Mouse (Mus musculus): ENCODE measurements at regions not wholly inside any gene's neighbourhood (a gene's known extent, or its start where the extent isn't known, plus 50 kb on each side); places are given as distances from the start of the nearest gene placed in this dataset.

DNA sequence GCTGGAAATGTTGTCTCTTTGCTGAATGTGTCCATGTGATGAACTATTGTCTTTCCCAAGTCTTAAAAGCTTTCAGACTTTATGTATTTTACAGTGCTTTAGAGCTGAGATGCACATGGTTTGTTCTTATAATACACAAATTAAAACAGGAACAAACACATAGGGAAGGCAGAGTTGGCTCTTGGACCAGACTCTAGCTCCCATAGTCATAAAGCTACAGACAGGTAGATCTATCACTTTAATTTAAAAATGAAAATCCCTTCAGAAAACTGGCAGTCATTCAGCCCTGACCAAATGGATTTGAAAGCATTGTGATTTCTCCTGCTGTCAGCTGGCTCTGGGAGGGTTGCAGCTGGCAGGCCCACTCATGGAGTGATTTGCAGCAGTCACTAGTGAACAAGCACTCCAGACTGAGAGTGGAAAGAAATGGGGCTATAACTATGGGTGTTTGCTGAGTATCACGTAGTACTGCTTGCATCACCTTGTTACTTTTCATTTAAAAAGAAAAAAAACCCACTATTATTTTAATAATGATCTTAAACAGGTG, 161.8 kb downstream of the Pik3r1 start:
- ATAC-seq (ENCODE audit: extremely low read depth, insufficient number of reproducible peaks, low FRiP score, poor library complexity, severe bottlenecking) (no peak), DNase-seq (ENCODE audit: low spot score) (no peak)
- no peaks in the 10 kb centered on the region for H3K4me1 ChIP-seq (ENCODE audit: insufficient read depth, low read depth, low read length)
- TF ChIP-seq TAL1 (conservative IDR thresholded peaks at IDR 0.05; ENCODE audit: low read depth, low read length) (no peak), POLR2AphosphoS5 (IDR thresholded peaks at IDR 0.05; ENCODE audit: insufficient replicate concordance, low read depth, low read length) (no peak), GATA1 (IDR thresholded peaks at IDR 0.05; ENCODE audit: borderline replicate concordance, low read length) (no peak), GATA2 (IDR thresholded peaks at IDR 0.05; ENCODE audit: borderline replicate concordance, low read depth, low read length) (no peak), CTCF (IDR thresholded peaks at IDR 0.05; ENCODE audit: low read depth, low read length) (no peak)
- H3K27me3 ChIP-seq (ENCODE audit: insufficient read depth, low read length) = peaks cover 4% of the 10 kb centered on the region; the same call in 1 of the 2 replicates
- no peaks in the 10 kb centered on the region for H3K9me3 ChIP-seq (replicated peaks)
- H3K4me3 ChIP-seq (ENCODE audit: low read depth, low read length) = no peak overlapping the region
- no peaks in the 10 kb centered on the region for H3K36me3 ChIP-seq (replicated peaks)

DNA sequence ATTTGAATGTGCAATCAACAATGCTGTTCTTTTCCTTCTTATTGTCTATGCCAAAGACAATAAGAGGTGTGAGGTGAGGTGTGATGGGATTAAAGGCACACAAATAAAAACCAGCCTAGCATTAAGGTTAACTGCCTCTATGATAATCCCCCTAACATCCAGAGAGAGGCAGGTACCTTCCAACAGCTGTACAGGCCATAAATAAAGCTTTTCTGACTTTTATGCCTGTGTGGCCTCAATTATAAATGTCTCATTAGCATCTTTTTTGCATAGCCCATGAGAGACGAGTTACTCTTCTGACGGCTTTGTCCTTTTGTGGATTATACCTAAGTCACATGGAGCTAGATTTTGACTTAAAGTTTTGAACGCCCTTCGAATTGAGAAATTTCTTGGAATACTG, 162.3 kb downstream of the Pik3r1 start:
- H3K27me3 ChIP-seq (ENCODE audit: insufficient read depth, low read length) = peaks cover 6% of the 10 kb centered on the region; the same call in 1 of the 2 replicates
- H3K4me3 ChIP-seq (ENCODE audit: low read depth, low read length) = no peak overlapping the region
- DNase-seq (ENCODE audit: low spot score) (no peak), ATAC-seq (ENCODE audit: extremely low read depth, insufficient number of reproducible peaks, low FRiP score, poor library complexity, severe bottlenecking) (no peak)
- no peak for TF ChIP-seq TAL1 (conservative IDR thresholded peaks at IDR 0.05; ENCODE audit: low read depth, low read length)
- TF ChIP-seq GATA1 (IDR thresholded peaks at IDR 0.05; ENCODE audit: borderline replicate concordance, low read length) = no peak
- TF ChIP-seq GATA2 (IDR thresholded peaks at IDR 0.05; ENCODE audit: borderline replicate concordance, low read depth, low read length) = no peak
- TF ChIP-seq POLR2AphosphoS5 (IDR thresholded peaks at IDR 0.05; ENCODE audit: insufficient replicate concordance, low read depth, low read length) = no peak
- no peak for TF ChIP-seq CTCF (IDR thresholded peaks at IDR 0.05; ENCODE audit: low read depth, low read length)
- no peaks in the 10 kb centered on the region for H3K36me3 ChIP-seq (replicated peaks)
- H3K9me3 ChIP-seq (replicated peaks) = no peaks in the 10 kb centered on the region
- no peaks in the 10 kb centered on the region for H3K4me1 ChIP-seq (ENCODE audit: insufficient read depth, low read depth, low read length)

DNA sequence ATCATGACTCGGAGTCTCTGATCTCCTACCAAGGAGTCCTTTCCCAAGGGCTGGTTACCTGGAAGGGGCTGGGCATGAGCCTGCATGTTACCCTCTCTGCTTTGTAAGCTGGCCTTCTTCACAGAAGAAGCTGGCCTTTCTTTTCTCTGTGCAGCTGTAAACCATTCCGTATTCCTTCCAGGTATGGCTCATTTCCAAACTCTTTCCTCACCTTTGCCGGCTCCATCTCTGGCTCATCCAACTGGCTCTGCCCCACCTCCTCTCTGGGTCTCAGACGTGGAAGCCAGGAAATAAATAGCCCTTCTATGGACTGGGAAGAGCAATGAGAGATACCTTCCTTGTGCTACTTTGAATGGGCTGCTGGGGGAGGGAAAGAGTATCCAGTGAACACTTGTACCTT, 163.0 kb downstream of the Pik3r1 start:
- ATAC-seq (ENCODE audit: extremely low read depth, insufficient number of reproducible peaks, low FRiP score, poor library complexity, severe bottlenecking) = no peak
- Histone ChIP-seq H3K36me3 (replicated peaks) (no peaks in the 10 kb centered on the region), H3K4me3 (ENCODE audit: low read depth, low read length) (no peak overlapping the region), H3K9me3 (replicated peaks) (no peaks in the 10 kb centered on the region), H3K27me3 (ENCODE audit: insufficient read depth, low read length) (peaks cover 6% of the 10 kb centered on the region), H3K4me1 (ENCODE audit: insufficient read depth, low read depth, low read length) (no peaks in the 10 kb centered on the region)
- TF ChIP-seq GATA1 (IDR thresholded peaks at IDR 0.05; ENCODE audit: borderline replicate concordance, low read length) (no peak), TAL1 (conservative IDR thresholded peaks at IDR 0.05; ENCODE audit: low read depth, low read length) (no peak), GATA2 (IDR thresholded peaks at IDR 0.05; ENCODE audit: borderline replicate concordance, low read depth, low read length) (no peak), POLR2AphosphoS5 (IDR thresholded peaks at IDR 0.05; ENCODE audit: insufficient replicate concordance, low read depth, low read length) (no peak), CTCF (IDR thresholded peaks at IDR 0.05; ENCODE audit: low read depth, low read length) (no peak)
- DNase-seq (ENCODE audit: low spot score) = no peak

DNA sequence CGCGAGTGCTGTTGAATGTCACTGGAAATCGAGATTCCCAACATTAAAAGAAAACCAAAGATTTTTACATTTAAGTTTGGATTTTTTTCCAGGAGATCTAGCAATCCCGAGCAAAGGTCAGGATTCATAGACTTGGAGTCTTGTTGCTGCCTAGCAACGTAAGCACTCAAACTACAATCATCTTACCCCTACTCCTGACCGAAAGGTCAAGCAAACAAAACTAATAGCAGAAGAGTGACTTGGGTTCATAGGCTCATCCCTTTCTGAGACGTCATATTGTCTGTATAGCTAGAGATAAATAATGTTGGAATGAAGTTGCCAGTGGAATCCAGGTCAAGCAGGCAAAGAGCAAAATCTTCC, 169.9 kb downstream of the Pik3r1 start:
- no peak for TF ChIP-seq GATA1 (IDR thresholded peaks at IDR 0.05; ENCODE audit: borderline replicate concordance, low read length)
- no peak for TF ChIP-seq CTCF (IDR thresholded peaks at IDR 0.05; ENCODE audit: low read depth, low read length)
- TF ChIP-seq POLR2AphosphoS5 (IDR thresholded peaks at IDR 0.05; ENCODE audit: insufficient replicate concordance, low read depth, low read length) = no peak
- TF ChIP-seq GATA2 (IDR thresholded peaks at IDR 0.05; ENCODE audit: borderline replicate concordance, low read depth, low read length) = no peak
- no peak for TF ChIP-seq TAL1 (conservative IDR thresholded peaks at IDR 0.05; ENCODE audit: low read depth, low read length)

DNA sequence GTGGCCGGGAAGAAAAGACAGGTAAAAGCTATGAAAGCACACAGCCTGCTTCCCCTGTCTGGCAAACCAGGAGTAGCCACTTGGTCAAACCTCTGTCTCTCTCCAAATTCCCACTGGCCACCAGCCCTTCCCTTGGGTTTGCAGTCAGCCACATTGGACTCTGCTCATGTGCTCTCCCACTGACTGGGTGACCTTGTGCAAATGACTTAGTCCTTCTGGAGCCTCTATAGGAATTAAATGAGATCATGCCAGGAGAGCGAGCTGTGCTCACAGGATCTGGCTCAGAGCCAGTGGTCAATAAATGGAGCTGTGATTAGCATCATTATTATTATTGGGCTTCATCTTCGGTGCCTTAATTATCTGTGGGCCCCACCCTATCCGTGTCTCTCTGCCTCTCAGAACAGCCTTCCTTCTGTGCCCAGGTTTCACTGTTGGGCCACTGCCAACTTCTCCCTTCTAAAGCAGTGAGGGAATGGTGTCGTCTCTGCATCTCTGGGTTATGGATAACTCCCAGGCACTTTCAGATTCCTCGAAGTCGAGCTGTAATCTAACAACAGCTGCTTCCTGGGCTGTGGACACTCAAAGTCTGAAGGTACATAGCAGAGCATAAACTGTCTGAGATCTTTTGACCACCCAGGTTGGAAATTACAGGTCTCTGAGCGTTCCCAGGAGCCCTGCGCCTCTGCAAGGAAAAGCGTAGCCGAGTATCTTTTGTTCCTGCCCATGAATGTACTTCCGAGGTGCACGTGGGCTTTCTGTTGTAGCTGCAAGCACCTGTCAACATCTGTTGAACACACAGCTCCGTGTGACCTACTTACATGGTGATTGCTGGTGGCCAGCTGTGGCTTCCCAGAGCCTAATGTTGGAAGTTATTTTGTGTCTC, 170.5 kb downstream of the Pik3r1 start:
- H3K27me3 ChIP-seq (ENCODE audit: insufficient read depth, low read length) = peaks cover 6% of the 10 kb centered on the region
- no peak for ATAC-seq (ENCODE audit: extremely low read depth, insufficient number of reproducible peaks, low FRiP score, poor library complexity, severe bottlenecking)

More for the DNA sequence above, 169.9 kb downstream of the Pik3r1 start:
- H3K4me1 ChIP-seq (ENCODE audit: insufficient read depth, low read depth, low read length) = no peaks in the 10 kb centered on the region
- no peak for ATAC-seq (ENCODE audit: extremely low read depth, insufficient number of reproducible peaks, low FRiP score, poor library complexity, severe bottlenecking)
- DNase-seq (ENCODE audit: low spot score) = no peak
- no peaks in the 10 kb centered on the region for H3K36me3 ChIP-seq (replicated peaks)
- H3K9me3 ChIP-seq (replicated peaks) = no peaks in the 10 kb centered on the region
- H3K4me3 ChIP-seq (ENCODE audit: low read depth, low read length) = no peak overlapping the region
- H3K27me3 ChIP-seq (ENCODE audit: insufficient read depth, low read length) = peaks cover 6% of the 10 kb centered on the region

DNA sequence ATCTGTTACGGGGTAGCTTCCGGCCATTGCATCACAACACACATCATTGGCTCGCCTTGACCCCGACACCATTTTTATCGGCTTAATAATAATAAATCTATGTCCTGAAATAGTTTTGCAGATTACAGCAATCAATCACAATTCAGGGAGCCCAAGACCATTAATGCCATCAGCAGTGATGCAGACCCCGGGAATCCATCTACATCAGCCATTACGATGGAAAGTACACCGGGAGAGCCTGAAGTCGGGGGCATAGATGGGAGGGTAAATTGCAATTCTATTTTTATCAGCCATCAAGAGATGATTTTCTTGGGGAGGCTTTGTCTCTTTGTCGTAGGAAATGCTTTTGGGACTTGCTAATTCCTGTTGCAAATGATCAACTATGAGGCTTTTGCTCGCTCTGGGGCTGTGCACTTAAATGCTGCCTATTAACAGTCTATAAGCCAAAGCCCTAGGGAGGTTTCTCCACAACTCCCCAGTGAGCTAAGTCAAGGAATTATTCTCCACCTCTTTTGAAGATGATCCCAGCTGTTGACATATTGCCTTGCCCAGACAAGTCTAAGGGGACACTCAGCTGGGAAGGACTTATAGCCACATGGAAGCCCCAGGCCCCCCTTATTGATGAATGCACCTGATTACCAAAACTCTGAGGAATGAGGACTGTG, 173.4 kb downstream of the Pik3r1 start:
- no peaks in the 10 kb centered on the region; the same call in 1 of the 2 replicates for H3K27me3 ChIP-seq (ENCODE audit: insufficient read depth, low read length)
- no peak for ATAC-seq (ENCODE audit: extremely low read depth, insufficient number of reproducible peaks, low FRiP score, poor library complexity, severe bottlenecking)
- H3K4me1 ChIP-seq (ENCODE audit: insufficient read depth, low read depth, low read length) = no peaks in the 10 kb centered on the region
- TF ChIP-seq TAL1 (conservative IDR thresholded peaks at IDR 0.05; ENCODE audit: low read depth, low read length) = no peak
- TF ChIP-seq CTCF (IDR thresholded peaks at IDR 0.05; ENCODE audit: low read depth, low read length) = no peak
- H3K36me3 ChIP-seq (replicated peaks) = no peaks in the 10 kb centered on the region
- H3K9me3 ChIP-seq (replicated peaks) = no peaks in the 10 kb centered on the region
- H3K4me3 ChIP-seq (ENCODE audit: low read depth, low read length) = no peak overlapping the region
- DNase-seq (ENCODE audit: low spot score) = no peak

More for the DNA sequence above, 170.5 kb downstream of the Pik3r1 start:
- Histone ChIP-seq H3K9me3 (replicated peaks) (no peaks in the 10 kb centered on the region), H3K4me1 (ENCODE audit: insufficient read depth, low read depth, low read length) (no peaks in the 10 kb centered on the region), H3K36me3 (replicated peaks) (no peaks in the 10 kb centered on the region), H3K4me3 (ENCODE audit: low read depth, low read length) (no peak overlapping the region)
- no peak for DNase-seq (ENCODE audit: low spot score)
- no peak for TF ChIP-seq GATA1 (IDR thresholded peaks at IDR 0.05; ENCODE audit: borderline replicate concordance, low read length)
- no peak for TF ChIP-seq POLR2AphosphoS5 (IDR thresholded peaks at IDR 0.05; ENCODE audit: insufficient replicate concordance, low read depth, low read length)
- no peak for TF ChIP-seq TAL1 (conservative IDR thresholded peaks at IDR 0.05; ENCODE audit: low read depth, low read length)
- TF ChIP-seq GATA2 (IDR thresholded peaks at IDR 0.05; ENCODE audit: borderline replicate concordance, low read depth, low read length) = no peak
- no peak for TF ChIP-seq CTCF (IDR thresholded peaks at IDR 0.05; ENCODE audit: low read depth, low read length)

Measured in G1E (cell line).